Mouse (Mus musculus): ENCODE results near the gene Cask. TPM values are rescaled to one million over a fixed set of nuclear protein-coding genes. Genes with fewer than 3 reads are reported as not detected.

The Cask gene
- total RNA-seq, 2 experiments from 2014 or later = 123 to 128 TPM

GRCm38 (mm10) chrX:13489761-13490160, 361.4 kb downstream of the Cask start:
- intact Hi-C loops (cut with DNase I) = no loop called here
- DNase-seq (ENCODE audit: low spot score in 2 of 2) = no peak

GRCm38 (mm10) chrX:13489001-13489400, 362.2 kb downstream of the Cask start:
- no peak for DNase-seq (ENCODE audit: low spot score in 2 of 2)
- intact Hi-C loops (cut with DNase I) = no loop called here

- DNase-seq (ENCODE audit: low spot score in 2 of 2) = no peak
- intact Hi-C loops (cut with DNase I) = no loop called here
Observed at GRCm38 (mm10) chrX:13484447-13484846, 366.7 kb downstream of the Cask start.

- intact Hi-C loops (cut with DNase I) = no loop called here
- no peak for DNase-seq (ENCODE audit: low spot score in 2 of 2)
Observed at GRCm38 (mm10) chrX:13482576-13482975, 368.6 kb downstream of the Cask start.

- intact Hi-C loops (cut with DNase I) = no loop called here
- DNase-seq (ENCODE audit: low spot score in 2 of 2) = no peak
Observed at GRCm38 (mm10) chrX:13479570-13479969, 371.6 kb downstream of the Cask start.

GRCm38 (mm10) chrX:13478298-13478697, 372.9 kb downstream of the Cask start:
- intact Hi-C loops (cut with DNase I) = no loop called here
- no peak for DNase-seq (ENCODE audit: low spot score in 2 of 2)

- peak in 1 of 2 experiments; percentile 31 for DNase-seq (ENCODE audit: low spot score in 2 of 2)
- intact Hi-C loops (cut with DNase I) = no loop called here
Observed at GRCm38 (mm10) chrX:13477596-13477995, 373.6 kb downstream of the Cask start.

- intact Hi-C loops (cut with DNase I) = no loop called here
Observed at GRCm38 (mm10) chrX:13475382-13475781, 375.8 kb downstream of the Cask start.

GRCm38 (mm10) chrX:13472751-13473225, 378.4 kb downstream of the Cask start:
- intact Hi-C loops (cut with DNase I) = no loop called here
- DNase-seq (ENCODE audit: low spot score in 2 of 2) = no peak

More at GRCm38 (mm10) chrX:13475382-13475781, 375.8 kb downstream of the Cask start:
- DNase-seq (ENCODE audit: low spot score in 2 of 2) = no peak

GRCm38 (mm10) chrX:13471925-13472324, 379.2 kb downstream of the Cask start:
- DNase-seq (ENCODE audit: low spot score in 2 of 2) = no peak
- intact Hi-C loops (cut with DNase I) = no loop called here

- DNase-seq (ENCODE audit: low spot score in 2 of 2) = peak; percentile 53 to 82
- intact Hi-C loops (cut with DNase I) = loop anchor here (5.0 kb wide), 1 partner anchor 43 kb away; no protein-coding TSS in a partner anchor
Observed at GRCm38 (mm10) chrX:13469160-13470116, 381.7 kb downstream of the Cask start.

- intact Hi-C loops (cut with DNase I) = loop anchor here (5.0 kb wide), 1 partner anchor 45 kb away; no protein-coding TSS in a partner anchor
- no peak for DNase-seq (ENCODE audit: low spot score in 2 of 2)
Observed at GRCm38 (mm10) chrX:13467121-13467571, 384.0 kb downstream of the Cask start.

Small RNA genes within 50 kb of the gene (microRNA-seq; reads per million reads assigned to microRNA genes)
- gene Gm25246 = 0 reads per million in 2 experiments

Other genes with a start within 250 kb of the Cask start
- 10 to 100 TPM; 11.8 to 14.4 TPM for gene Gpr34, start 219.3 kb downstream of the Cask start, total RNA-seq (2021)
- not detected for gene Gpr82, start 190.0 kb downstream of the Cask start, total RNA-seq (2021)